Mouse (Mus musculus) layer of hippocampus, postnatal 25 days (tissue): ENCODE data around the gene Faap24. TPM values are rescaled to one million over a fixed set of nuclear protein-coding genes. Genes with fewer than 3 reads are reported as not detected.
A peak's percentile ranks its signal among the peaks of the same experiment; 100 is the strongest.

Experiments
- DNase-seq, 2 experiments: peaks; one replicate each; pipeline ENCODE4 v3.0.0; 2022; ENCODE audit warnings: mixed read lengths in 2 of 2, low spot score in 1 of 2; ENCODE audit errors: extremely low spot score in 1 of 2
- total RNA-seq, 2 experiments: library from RNA; stranded (reverse); gene quantifications; 2 replicates each; pipeline ENCODE4 v1.2.3; 2021

Faap24 gene
- 1 to 10 TPM; 5.3 to 6.9 TPM for total RNA-seq

- DNase-seq = peak; percentile 83 to 95
Observed at GRCm38 (mm10) chr7:35396542-35397168, at the start of gene Faap24, which contains the start of gene Cep89. Faap24 (minus strand) TSS chr7:35396836. Cep89 (plus strand) TSS chr7:35397035.

- no peak for DNase-seq
Observed at GRCm38 (mm10) chr7:35435266-35435665, 38.6 kb upstream of the Faap24 start.

GRCm38 (mm10) chr7:35428146-35428545, 31.5 kb upstream of the Faap24 start:
- DNase-seq = no peak

GRCm38 (mm10) chr7:35423071-35423470, 26.4 kb upstream of the Faap24 start:
- no peak for DNase-seq

GRCm38 (mm10) chr7:35416654-35416948, 20.0 kb upstream of the Faap24 start:
- DNase-seq = no peak

- no peak for DNase-seq
Observed at GRCm38 (mm10) chr7:35415801-35416653, 19.4 kb upstream of the Faap24 start.

GRCm38 (mm10) chr7:35415226-35415625, 18.6 kb upstream of the Faap24 start:
- no peak for DNase-seq

GRCm38 (mm10) chr7:35401169-35401568, 4.5 kb upstream of the Faap24 start:
- no peak for DNase-seq

- no peak for DNase-seq
Observed at GRCm38 (mm10) chr7:35395734-35396456, 741 bp downstream of the Faap24 start.

- DNase-seq = peak in 1 of 2 experiments; percentile 45
Observed at GRCm38 (mm10) chr7:35392935-35393334, 3.7 kb downstream of the Faap24 start.

GRCm38 (mm10) chr7:35388694-35389093, 7.9 kb downstream of the Faap24 start:
- no peak for DNase-seq

GRCm38 (mm10) chr7:35386525-35386952, 10.1 kb downstream of the Faap24 start:
- no peak for DNase-seq

GRCm38 (mm10) chr7:35382706-35383353, 13.8 kb downstream of the Faap24 start:
- DNase-seq = no peak

GRCm38 (mm10) chr7:35381861-35382260, 14.8 kb downstream of the Faap24 start:
- DNase-seq = no peak

- no peak for DNase-seq
Observed at GRCm38 (mm10) chr7:35380351-35380750, 16.3 kb downstream of the Faap24 start.

- no peak for DNase-seq
Observed at GRCm38 (mm10) chr7:35379492-35380119, 17.0 kb downstream of the Faap24 start.

- no peak for DNase-seq
Observed at GRCm38 (mm10) chr7:35376623-35377022, 20.0 kb downstream of the Faap24 start.

- no peak for DNase-seq
Observed at GRCm38 (mm10) chr7:35374265-35374664, 22.4 kb downstream of the Faap24 start.

- DNase-seq = no peak
Observed at GRCm38 (mm10) chr7:35373146-35373989, 23.3 kb downstream of the Faap24 start.
